Mouse (Mus musculus): ENCODE measurements around the gene Dnlz.

DNA sequence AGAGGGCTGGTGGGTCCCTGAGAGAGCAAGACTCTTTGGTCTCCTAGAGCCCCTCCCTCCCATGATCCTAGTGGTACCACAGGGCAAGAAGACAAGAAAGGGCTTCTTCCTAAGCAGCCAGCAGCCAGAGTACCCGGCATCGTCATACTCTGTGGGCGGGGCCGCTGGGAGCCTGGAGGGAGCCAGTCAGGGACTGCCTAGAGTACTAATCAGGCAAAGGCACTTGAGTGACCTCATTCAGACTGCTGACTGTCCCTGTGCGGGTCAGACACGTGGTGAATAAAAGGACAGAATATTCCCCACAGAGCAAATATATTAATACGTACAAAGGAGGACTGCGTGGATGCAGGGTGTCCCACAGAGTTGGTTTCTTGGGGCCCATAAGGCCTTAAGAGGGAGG, 22.5 kb downstream of the Dnlz start:
- TF ChIP-seq EP300 (IDR thresholded peaks at IDR 0.05; ENCODE audit: insufficient read depth, low read depth, low read length) (peak; percentile 95), POLR2A (IDR thresholded peaks at IDR 0.05; ENCODE audit: insufficient read depth, low read depth, low read length) (0 out of 2 replicates have a peak, but pooled peaks have one; percentile 12), CTCF (IDR thresholded peaks at IDR 0.05) (no peak)

Data from heart, adult 2 months (tissue).